Mouse (Mus musculus): ENCODE data around the gene Prss35.

Gene Prss35

DNA sequence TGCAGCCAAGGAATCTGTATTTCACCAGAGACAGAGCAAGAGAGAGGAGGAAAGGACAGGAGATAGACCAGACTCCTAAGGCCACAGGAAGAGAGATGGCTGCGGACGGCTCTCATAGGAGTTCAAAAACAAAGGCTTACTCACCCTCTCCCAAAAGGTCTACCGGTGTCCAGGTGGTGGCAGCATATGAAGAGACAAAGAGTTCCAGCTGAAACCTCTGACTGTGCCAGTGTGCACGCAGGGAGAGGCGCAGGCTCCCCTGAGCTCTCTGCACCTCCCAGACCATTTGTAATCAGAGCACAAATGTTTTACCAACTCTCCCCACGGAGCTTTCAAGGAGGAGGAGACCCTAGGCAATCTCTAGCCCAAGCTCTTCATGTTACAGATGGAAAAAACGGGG, 55.2 kb downstream of the Prss35 start:
- DNase-seq (ENCODE audit: low spot score): no peak

- DNase-seq (ENCODE audit: low spot score): no peak
Measured at GRCm38 (mm10) chr9:86799099-86799498, 55.6 kb downstream of the Prss35 start.

DNA sequence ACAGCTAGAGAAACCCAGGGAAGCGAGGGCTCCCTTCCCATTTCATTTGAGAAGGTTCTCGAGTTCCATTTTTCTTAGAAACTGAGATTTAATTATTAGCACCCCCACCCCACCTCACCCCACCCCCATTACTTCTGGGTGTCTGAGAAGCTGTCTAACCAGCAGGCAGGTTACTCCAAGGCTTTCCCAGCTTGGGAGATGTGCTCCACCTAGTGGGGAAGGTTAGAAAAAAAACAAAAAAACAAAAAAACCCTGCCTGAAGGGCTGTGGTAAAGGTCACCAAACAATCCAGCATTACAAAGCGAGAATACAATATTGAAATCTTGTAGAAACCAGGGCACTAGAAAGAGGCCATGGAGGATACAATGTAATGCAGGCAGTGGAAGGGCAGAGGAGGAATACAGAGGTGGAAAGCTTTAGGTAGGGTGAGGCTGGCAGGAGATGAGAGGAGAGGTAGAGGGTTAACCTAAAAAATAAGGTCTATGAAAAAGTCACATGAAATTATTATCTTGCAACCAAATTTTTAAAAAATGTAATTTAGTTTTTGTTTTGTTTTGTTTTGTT, 57.2 kb downstream of the Prss35 start:
- DNase-seq (ENCODE audit: low spot score): peak; percentile 5

Data from c-Kit-positive CD71-positive TER-119-positive erythroid progenitor cells, embryonic 14.5 days (primary cell).